Mouse (Mus musculus) lung, postnatal 10 days (tissue): ENCODE results near the gene Sprn.
A peak's percentile ranks its signal among the peaks of the same experiment; 100 is the strongest.
"Not testable (repeated sequence)": the region's sequence is repeated elsewhere in the genome, so short reads cannot be mapped to it uniquely, and the experiment has no call there.

Source experiments
- DNase-seq: peaks from one replicate; pipeline ENCODE4 v3.0.0; 2021

The Sprn gene

GRCm38 (mm10) chr7:140141350-140141749 lies 13.3 kb downstream of the Sprn start:
- peak; percentile 85 for DNase-seq

- no peak for DNase-seq
Measured at GRCm38 (mm10) chr7:140138021-140138310, 16.7 kb downstream of the Sprn start.

- DNase-seq = peak; percentile 96
Measured at GRCm38 (mm10) chr7:140137135-140138020, 17.3 kb downstream of the Sprn start, which contains the start of gene Mtg1. Mtg1 (plus strand) TSS chr7:140137564.

- DNase-seq = no peak
Measured at GRCm38 (mm10) chr7:140135106-140135770, 19.4 kb downstream of the Sprn start.

DNA sequence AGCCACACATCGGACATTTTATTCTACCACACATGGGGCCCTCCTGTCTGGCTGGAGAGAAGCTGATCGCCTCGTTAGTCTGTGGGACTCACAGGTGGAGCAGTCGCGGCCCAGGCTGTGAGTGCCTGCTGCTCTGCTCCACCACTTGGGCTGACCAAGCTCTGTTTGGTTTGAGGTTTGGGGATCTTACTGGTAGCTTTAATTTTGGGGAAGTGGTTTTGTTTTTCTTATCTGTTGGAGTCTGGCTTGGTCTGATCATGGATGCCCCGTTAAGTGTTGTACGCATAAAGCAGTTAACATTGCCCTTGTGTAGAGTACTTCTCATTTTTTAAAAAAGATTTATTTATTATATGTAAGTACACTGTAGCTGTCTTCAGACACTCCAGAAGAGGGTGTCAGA lies 20.6 kb downstream of the Sprn start:
- DNase-seq = not testable (repeated sequence)

DNA sequence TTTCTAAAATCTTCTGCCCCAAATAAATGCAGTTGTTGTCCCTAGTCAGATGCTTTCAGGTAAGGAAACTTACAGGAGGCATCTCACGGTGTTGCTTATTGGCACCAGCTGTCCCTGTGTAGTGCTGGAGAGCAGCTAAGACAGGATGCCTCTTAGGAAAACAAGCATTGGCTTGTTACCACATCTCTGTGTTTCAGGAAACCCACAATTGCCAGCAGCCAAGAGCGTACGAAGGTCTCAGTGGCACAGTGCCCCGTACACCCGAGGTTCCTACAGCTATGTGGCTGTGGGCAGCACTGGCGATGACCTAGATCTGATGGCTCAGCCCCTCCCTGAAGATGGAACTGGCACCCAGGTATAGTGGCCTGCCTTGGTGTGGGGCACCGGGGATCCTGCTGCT lies 22.5 kb downstream of the Sprn start:
- not testable (repeated sequence) for DNase-seq

DNA sequence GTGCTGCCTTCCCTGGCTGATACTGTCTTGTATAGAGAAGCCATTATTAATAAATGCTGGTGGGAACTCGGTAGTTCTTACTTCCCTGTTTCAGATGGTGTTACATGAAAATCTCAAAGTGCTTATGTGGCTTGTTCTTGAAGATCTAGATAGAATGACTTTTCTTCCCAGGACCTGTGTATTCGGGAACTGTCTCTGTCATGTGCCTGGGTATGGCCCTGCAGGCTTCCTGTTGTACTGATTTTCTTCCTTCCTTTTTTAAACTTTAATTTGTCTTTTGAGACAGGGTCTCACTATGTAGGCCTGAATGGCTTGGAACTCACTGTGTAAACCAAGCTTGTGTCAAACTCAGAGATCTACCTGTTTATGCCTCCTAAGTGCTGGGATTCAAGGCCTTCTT lies 26.8 kb downstream of the Sprn start:
- no peak for DNase-seq

DNA sequence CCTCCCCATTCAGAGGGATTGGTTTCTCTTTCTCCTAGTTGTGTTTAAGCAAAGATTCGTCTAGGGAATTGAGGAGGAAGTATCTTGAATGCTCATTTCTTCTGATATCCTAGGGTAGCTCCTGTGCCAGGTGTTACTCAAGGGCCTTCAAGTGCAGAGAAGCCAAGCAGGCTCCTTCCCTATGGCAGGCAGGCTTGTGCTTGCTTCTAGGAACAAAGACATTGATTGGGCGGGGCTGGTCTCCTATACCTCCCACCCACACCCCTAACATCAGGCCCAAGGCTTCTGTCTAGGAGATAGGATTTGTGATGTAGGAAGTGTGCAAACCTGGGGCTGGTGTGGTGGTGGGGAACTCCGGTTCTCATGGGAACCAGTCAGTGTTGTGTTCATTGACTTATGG lies 27.7 kb downstream of the Sprn start:
- DNase-seq = no peak

DNA sequence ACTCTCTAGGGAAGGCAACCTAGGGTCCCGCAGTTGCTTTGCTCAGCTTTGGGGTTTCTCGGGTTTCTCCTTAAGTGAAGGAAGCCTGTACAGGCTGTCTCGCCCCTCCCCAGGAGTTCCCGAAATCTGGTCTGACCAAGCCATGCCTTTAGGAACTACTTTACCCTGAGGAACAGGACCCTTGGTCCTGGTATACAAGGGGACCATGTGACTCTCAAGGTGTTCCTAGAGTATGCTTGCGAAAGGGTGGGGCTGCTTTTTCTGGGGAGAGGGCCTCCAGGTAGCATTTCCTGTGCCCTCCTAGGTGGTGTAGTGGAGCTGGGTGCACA lies 28.7 kb downstream of the Sprn start:
- no peak for DNase-seq

- peak; percentile 98 for DNase-seq
Measured at GRCm38 (mm10) chr7:140125278-140126021, 29.2 kb downstream of the Sprn start.

GRCm38 (mm10) chr7:140124382-140124781 lies 30.3 kb downstream of the Sprn start:
- no peak for DNase-seq

- DNase-seq = no peak
Measured at GRCm38 (mm10) chr7:140122765-140123164, 31.9 kb downstream of the Sprn start.

DNA sequence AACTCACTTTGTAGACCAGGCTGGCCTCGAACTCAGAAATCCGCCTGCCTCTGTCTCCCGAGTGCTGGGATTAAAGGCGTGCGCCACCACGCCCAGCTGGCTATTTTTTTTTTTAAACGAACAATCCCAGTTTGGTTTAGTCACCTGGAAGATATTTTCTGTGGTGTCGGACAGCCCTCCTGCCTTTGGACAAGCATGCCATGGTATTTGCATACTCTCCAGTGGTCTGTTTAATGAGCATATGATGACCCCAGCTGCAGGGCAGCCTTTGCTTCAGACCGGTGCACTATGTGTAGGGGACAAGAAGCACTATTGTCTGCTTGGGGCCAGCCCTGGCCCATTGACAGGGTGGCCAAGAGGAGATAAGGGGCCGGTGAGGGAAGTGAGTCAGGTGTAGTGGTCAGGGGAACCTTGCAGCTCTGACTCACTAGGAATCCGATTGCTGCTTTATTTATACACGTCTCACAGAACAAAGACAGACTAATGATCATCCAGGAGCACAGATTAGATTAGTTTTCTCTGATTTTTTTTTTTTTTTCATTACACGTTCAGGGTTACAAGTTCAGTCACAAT lies 33.3 kb downstream of the Sprn start:
- DNase-seq = no peak

- no peak for DNase-seq
Measured at GRCm38 (mm10) chr7:140120484-140120883, 34.2 kb downstream of the Sprn start.

- DNase-seq = peak; percentile 96
Measured at GRCm38 (mm10) chr7:140116329-140117054, 38.2 kb downstream of the Sprn start, which contains the start of gene Echs1. Echs1 (minus strand) TSS chr7:140116476.

DNA sequence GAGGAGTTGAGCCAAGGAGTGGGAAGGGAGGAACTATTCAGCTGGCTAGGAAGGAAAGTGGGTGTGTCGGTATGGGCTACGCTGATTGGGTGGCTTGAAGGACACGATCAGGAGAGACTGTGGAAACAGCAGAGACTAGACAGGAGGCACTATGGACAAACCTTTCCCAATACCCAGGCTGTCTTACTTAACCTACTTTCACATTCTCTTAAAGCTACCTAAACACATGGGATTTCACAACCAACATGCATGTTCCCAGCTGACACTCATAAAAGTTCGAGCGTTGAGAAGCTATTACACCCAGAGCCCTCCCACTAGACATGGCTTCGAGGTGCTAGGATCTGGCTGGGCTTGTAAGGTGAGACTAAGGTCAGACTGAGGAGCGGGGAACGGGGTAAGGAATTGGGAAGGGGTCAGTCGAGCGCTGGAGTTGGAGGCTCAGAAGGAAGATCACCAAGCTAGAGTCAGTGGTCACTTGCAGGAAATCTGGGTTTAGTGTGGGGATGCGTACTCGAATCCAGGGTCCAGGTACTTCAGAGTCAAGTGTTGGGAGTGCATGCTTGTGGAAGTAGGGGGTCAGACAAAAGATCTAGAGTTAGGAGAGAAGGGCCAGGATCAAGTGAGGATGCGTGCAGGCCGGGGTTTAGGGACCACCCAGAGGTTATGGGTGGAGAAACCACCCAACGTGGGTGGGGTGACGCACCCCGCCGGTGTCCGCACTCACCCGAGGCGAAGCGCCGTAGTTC lies 38.9 kb downstream of the Sprn start, which contains the start of gene Paox:
TSS of gene Paox (plus strand) at position 217 of the 746 bp plus-strand sequence.
- DNase-seq = peak; percentile 83

DNA sequence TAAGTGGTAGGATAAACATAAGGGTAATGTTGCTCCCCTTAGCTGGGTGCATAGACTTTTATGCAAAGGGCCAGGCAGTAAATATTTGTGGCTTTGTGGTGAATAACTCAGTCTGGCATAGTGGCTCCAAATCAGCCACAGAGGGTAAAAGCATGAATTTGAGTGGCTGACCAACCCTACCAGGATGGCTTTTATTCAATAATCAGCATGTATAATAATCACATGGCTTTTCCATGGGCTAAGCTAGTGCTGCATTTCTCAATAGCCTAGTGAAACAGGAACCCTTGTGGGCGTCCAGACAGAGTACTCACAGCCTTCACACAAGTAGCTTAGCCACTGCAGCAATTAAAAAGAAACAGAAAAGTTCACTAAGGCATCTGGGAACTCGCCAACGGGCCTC lies 42.7 kb downstream of the Sprn start:
- DNase-seq = no peak

DNA sequence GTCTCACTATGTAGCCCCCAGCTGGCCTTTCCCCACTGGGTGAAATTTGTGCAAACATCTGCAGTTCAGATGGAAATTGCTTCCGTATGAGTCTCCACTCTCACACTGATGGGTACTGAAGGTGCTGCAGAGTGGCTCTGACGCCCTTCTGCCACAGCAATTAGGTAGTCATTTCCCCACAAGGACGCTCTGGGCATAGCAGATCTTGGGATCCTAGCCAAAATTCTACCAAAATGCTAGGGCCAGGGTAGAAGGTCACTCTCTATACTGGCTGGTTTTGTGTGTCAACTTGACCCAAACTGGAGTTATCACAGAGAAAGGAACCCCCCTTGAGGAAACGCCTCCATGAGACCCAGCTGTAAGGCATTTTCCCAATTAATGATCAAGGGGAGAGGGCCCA lies 50.7 kb downstream of the Sprn start:
- no peak for DNase-seq

DNA sequence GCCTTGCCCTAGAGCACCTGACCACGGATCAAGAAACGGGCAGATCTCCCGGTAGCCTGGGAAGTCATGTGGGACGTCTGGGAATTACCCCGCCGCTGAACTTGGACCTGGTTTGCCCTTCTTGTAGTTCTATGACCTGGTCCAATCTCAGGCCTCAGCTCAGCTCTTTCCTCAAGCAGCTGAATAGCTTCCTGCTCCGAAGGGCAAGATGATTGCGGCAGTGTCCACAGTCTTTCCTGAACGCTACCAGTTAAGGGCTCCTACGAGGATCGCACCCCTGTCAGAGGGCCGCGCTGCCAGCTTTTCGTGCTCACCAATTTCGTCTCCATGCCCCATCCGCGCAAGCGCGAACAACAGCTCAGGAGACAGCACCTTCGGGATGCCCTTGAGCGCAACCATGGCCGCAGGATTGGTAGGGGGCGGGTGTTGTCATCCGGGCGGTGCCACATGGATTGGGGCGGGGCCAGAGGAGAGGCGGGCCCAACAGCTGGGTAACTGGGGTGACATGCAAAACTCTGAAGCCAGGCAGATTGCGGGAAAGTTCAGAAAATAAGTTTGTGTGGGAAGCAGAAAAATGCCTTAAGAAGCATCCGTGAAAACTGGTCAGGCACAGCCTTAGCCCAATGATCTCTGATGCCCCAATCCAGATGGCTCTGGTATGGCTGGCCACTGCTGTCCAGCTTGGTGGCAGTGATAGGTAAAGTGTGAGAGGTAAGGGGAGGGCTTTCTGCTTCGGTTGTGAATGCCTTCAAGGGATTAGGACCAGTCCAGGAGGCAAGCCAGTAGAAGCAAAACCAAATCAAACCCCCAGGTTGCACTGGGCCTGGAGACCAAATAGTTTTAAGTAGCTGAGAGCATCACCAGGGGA lies 52.5 kb downstream of the Sprn start, which contains the start of gene Fuom:
TSS of gene Fuom (minus strand) at position 449 of the 868 bp plus-strand sequence.
- DNase-seq = peak; percentile 93

GRCm38 (mm10) chr7:140101498-140101897 lies 53.2 kb downstream of the Sprn start:
- DNase-seq = no peak
